Mouse (Mus musculus): Measurements from ENCODE around the gene Cwf19l1. TPM values are rescaled to one million over a fixed set of nuclear protein-coding genes. Genes with fewer than 3 reads are reported as not detected.

The Cwf19l1 gene
- total RNA-seq, 2 experiments from 2014 or later: 5.1 to 7.4 TPM

DNA sequence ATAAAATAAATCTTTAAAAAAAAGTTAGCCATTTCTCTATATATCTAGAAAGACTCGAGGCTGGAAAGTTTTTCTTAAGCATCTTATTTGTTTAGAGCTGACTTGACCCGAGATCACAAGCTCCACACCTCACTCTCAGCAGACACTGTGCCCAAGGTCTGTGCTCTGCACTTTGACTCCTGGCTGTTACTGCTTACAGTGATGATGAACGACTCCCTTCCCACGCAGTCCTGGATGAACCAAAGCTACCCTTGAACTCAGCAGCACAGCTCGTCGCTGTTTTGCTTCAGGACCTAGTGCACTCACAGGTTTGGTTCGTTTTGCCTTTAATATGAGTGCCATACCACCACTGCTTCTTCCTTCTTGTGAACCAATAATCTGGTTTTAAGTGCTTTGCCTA lies 71.9 kb downstream of the Cwf19l1 start:
- no peak for DNase-seq (ENCODE audit: low spot score)

GRCm38 (mm10) chr19:44060226-44060625 lies 75.5 kb downstream of the Cwf19l1 start:
- DNase-seq (ENCODE audit: low spot score): no peak

Other genes starting within 250 kb of the Cwf19l1 start
- 10 to 100 TPM; 12.0 TPM for gene Dnmbp, start 195.7 kb downstream of the Cwf19l1 start, total RNA-seq (2021)
- under 1 TPM; 0.25 to 0.90 TPM for gene Cpn1, start 149.3 kb downstream of the Cwf19l1 start, total RNA-seq (2021)
- gene Cyp2c23, start 106.7 kb downstream of the Cwf19l1 start, total RNA-seq (2021): under 1 TPM in 1 of 2 experiments, not detected in 1; 0.14 TPM
- 1 to 10 TPM; 5.8 to 6.1 TPM for gene Erlin1, start 66.1 kb downstream of the Cwf19l1 start, total RNA-seq (2021)
- 10 to 100 TPM; 12.0 to 16.3 TPM for gene Chuk, start 28.4 kb downstream of the Cwf19l1 start, total RNA-seq (2021)
- gene Bloc1s2, start 10.6 kb upstream of the Cwf19l1 start, total RNA-seq (2021): 10 to 100 TPM; 10.5 to 15.4 TPM
- gene Pkd2l1, start 56.6 kb upstream of the Cwf19l1 start, total RNA-seq (2021): not detected
- not detected for gene Scd3, start 67.4 kb upstream of the Cwf19l1 start, total RNA-seq (2021)
- 1 to 10 TPM; 5.5 to 8.3 TPM for gene Scd2, start 157.8 kb upstream of the Cwf19l1 start, total RNA-seq (2021)
- gene Scd4, start 197.2 kb upstream of the Cwf19l1 start, total RNA-seq (2021): under 1 TPM in 1 of 2 experiments, not detected in 1; 0.14 TPM

Data from gastrocnemius, adult 18-20 months (tissue).